Mouse (Mus musculus): Measurements from ENCODE around the gene Dusp9. TPM values are rescaled to one million over a fixed set of nuclear protein-coding genes. Genes with fewer than 3 reads are reported as not detected.

Dusp9 gene
- not detected in 4 replicates for total RNA-seq (2023)

DNA sequence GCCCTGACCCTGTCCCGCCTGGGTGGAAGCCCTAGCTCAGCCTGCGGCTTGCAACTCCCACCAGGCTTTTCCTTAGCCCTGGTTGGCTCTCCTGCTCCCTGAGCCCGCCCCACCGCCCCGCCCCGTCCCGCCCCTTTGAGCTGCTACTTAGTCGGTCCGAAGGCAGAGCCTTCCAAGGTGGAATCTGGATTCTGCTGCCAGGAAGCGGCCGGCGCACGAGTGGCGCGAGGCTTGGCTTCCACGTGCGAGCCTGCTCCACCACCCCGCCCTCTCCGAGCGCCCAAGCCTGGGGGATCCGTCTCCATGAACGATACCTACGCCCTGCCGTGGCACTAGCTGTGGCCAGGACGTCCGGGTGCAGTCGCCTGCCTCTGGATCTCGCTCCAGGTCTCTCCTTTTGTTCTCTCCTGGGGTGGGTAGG is at the start of gene Dusp9:
Gene Dusp9, plus strand, starts transcription at position 165 of the 421 bp plus-strand sequence.

DNA sequence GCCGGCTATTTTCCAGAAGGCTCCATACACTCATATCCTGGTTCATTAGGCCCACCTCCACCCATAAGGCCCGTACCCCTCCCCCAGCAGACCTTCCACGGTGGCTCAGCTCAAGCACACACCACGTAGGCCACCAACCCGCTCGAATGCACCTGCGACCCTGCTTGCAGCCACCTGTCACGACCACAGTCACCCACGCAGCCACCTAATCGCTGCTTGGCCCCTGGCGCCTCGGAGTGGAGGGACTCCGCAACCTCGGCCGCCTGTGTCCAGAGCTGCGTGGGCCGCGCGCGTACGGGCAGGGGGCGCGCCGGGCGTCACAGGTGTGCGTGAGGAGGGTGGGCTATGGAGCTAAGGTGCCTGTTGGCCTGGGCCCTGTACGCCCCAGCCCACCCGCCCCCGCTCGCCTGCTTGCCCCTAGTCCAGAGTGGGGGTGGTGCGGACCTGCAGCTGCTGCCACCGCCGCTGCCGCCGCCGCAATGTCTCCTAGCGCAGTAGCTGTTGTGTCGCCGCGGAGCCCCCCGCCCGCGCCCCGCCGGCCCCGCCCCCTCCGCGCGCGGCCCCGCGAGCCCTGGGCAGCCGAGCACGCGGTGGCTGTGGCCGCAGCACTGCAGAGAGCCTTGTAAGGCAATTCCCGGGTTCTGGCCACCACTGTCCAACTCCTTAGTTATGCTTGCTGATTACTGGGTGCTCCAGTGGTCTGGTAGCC is 20.5 kb downstream of the Dusp9 start, which contains the start of gene Pnck:
Gene Pnck, minus strand, starts transcription at position 543 of the 709 bp plus-strand sequence.

DNA sequence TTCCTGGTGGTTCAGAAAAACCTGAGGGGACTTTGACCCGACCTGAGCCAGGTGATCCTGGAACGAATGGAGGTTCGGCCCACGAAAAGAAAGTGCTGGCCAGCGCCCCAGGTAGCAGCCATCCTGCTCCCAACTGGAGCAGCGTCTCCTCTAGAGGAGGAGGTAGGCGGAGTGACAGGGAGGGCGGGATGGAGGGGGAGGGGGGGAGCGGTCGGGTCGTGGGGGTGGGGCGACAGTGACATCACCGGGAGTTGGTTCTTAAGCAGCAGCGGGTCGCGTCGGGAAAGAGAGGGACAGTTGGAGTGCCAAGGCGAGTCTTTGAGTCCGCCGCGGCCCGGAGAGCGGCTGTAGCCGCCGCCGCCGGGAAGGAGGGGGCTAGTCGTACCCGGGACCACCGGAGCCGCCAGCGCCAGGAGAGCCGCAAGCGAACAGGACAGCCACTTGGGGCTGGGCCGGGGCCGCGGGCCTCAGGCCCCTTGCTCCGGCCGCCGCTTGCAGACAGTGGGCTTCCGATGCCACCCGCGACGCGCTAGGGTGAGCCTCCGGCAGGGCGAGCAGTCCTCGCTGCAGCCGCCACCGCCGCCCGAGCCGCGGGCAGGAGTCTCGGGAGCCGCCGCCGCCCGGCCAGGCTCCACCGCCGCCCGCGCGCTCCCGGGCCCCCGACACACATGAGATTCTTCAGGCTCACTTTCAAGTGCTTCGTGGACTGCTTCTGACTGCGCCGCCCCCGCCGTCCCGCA is 33.8 kb downstream of the Dusp9 start, which contains the start of gene Slc6a8:
Gene Slc6a8, plus strand, starts transcription at position 272 of the 740 bp plus-strand sequence.

Other genes with a start within 250 kb of the Dusp9 start
- not detected in 4 replicates for gene Gm18336, start 240.7 kb upstream of the Dusp9 start, total RNA-seq (2023)
- gene Zfp92, start 228.3 kb upstream of the Dusp9 start, total RNA-seq (2023): not detected in 4 replicates
- 0.61 TPM in 1 of 4 replicates, not detected in the others for gene Trex2, start 204.1 kb upstream of the Dusp9 start, total RNA-seq (2023)
- gene Haus7, start 180.4 kb upstream of the Dusp9 start, total RNA-seq (2023): 18.3 to 22.6 TPM (median 21.1 TPM) in 4 replicates
- 0.44 to 0.89 TPM (median 0.83 TPM) in 3 of 4 replicates, not detected in the other for gene Bgn, start 155.8 kb upstream of the Dusp9 start, total RNA-seq (2023)
- not detected in 4 replicates for gene Atp2b3, start 136.3 kb upstream of the Dusp9 start, total RNA-seq (2023)
- gene Pnck, start 20.7 kb downstream of the Dusp9 start, total RNA-seq (2023): 1.1 TPM in 1 of 4 replicates, not detected in the others
- gene Slc6a8, start 33.7 kb downstream of the Dusp9 start, total RNA-seq (2023): 0.64 to 1.6 TPM in 2 of 4 replicates, not detected in the others
- gene Bcap31, start 76.8 kb downstream of the Dusp9 start, total RNA-seq (2023): 127 to 144 TPM (median 136 TPM) in 4 replicates
- gene Abcd1, start 77.2 kb downstream of the Dusp9 start, total RNA-seq (2023): 67.1 to 75.5 TPM (median 69.5 TPM) in 4 replicates
- gene Plxnb3, start 117.7 kb downstream of the Dusp9 start, total RNA-seq (2023): 0.09 TPM in 1 of 4 replicates, not detected in the others
- gene Srpk3, start 135.0 kb downstream of the Dusp9 start, total RNA-seq (2023): 162 to 174 TPM (median 166 TPM) in 4 replicates
- gene Idh3g, start 147.5 kb downstream of the Dusp9 start, total RNA-seq (2023): 144 to 159 TPM (median 154 TPM) in 4 replicates
- 126 to 139 TPM (median 134 TPM) in 4 replicates for gene Ssr4, start 147.6 kb downstream of the Dusp9 start, total RNA-seq (2023)
- gene Pdzd4, start 185.6 kb downstream of the Dusp9 start, total RNA-seq (2023): 0.52 to 1.3 TPM (median 0.90 TPM) in 4 replicates